In genomic region chr5:140276779-140277178, GRCm38 (mm10) we compare ENCODE assay signal across 19 mouse cellular contexts. TPM values are rescaled to one million over a fixed set of nuclear protein-coding genes. Genes with fewer than 3 reads are reported as not detected.
DNase-seq lines count a peak whose midpoint lies in the region; ATAC-seq and TF ChIP-seq lines count a peak whose summit lies in the region.
"Had no signal": no experiment of that assay in that cellular context is flagged by ENCODE, and none has a peak within 500 bp of the region (broad histone marks: within the 10 kb centered on the region; RNA-seq: fewer than 3 reads in every experiment).

No protein-coding gene starts in this region.

- peaks cover 12% of the 10 kb centered on the region; the same call in 1 of the 2 replicates for H3K36me3 ChIP-seq in forebrain, embryonic 13.5 days (ENCODE audit: poor library complexity, severe bottlenecking)
- H3K36me3 ChIP-seq in forebrain, embryonic 11.5 days (ENCODE audit: control insufficient read depth, insufficient read depth, low read length) = no peaks in the 10 kb centered on the region
- no peaks in the 10 kb centered on the region for H3K36me3 ChIP-seq in forebrain, postnatal 0 days (ENCODE audit: insufficient read depth)

- no peaks in the 10 kb centered on the region for H3K9me3 ChIP-seq in forebrain, embryonic 13.5 days (replicated peaks)
- no peaks in the 10 kb centered on the region for H3K9me3 ChIP-seq in forebrain, embryonic 11.5 days (ENCODE audit: control insufficient read depth, low read length)
- H3K9me3 ChIP-seq in forebrain, postnatal 0 days (ENCODE audit: low read length) = no peaks in the 10 kb centered on the region
- H3K9me3 ChIP-seq: embryonic facial prominence, embryonic 13.5 days; heart, embryonic 13.5 days; hindbrain, embryonic 12.5 days had no signal

- DNase-seq in forebrain, embryonic 11.5 days (ENCODE audit: low spot score) = no peak
- peak; percentile 41 to 47 for DNase-seq in layer of hippocampus, adult 2 months (ENCODE audit: low spot score in 2 of 2)
- DNase-seq in layer of hippocampus, adult 11-12 months (ENCODE audit: low spot score) = no peak
- DNase-seq in brain, adult 2 months (ENCODE audit: low read depth, low spot score) = peak; percentile 50
- no peak for DNase-seq in forebrain, postnatal 0 days
- DNase-seq in cerebellum, postnatal 36 days = no peak
- DNase-seq: adrenal gland, postnatal 14 days; cerebellum, adult 8-10 months; cerebellum, postnatal 14 days; gastrocnemius, postnatal 36 days; heart, adult 11 months; heart, postnatal 4 days had no signal

- no peaks in the 10 kb centered on the region for H3K27me3 ChIP-seq in forebrain, embryonic 13.5 days
- H3K27me3 ChIP-seq in forebrain, embryonic 11.5 days (ENCODE audit: control insufficient read depth, insufficient read depth, low read length) = no peaks in the 10 kb centered on the region
- H3K27me3 ChIP-seq in forebrain, postnatal 0 days (ENCODE audit: insufficient read depth, low read length) = no peaks in the 10 kb centered on the region
- H3K27me3 ChIP-seq: embryonic facial prominence, embryonic 13.5 days; hindbrain, embryonic 12.5 days had no signal

- peak overlapping the region; percentile 51; the same call in 1 of the 2 replicates for H3K27ac ChIP-seq in forebrain, embryonic 13.5 days
- H3K27ac ChIP-seq in forebrain, embryonic 11.5 days (ENCODE audit: low read depth, low read length) = no peak overlapping the region
- peak overlapping the region; percentile 85 for H3K27ac ChIP-seq in layer of hippocampus, adult 2 months
- no peak overlapping the region for H3K27ac ChIP-seq in forebrain, postnatal 0 days (ENCODE audit: low read depth, low read length)
- H3K27ac ChIP-seq: embryonic facial prominence, embryonic 13.5 days; heart, embryonic 13.5 days; hindbrain, embryonic 12.5 days had no signal

- no peak for TF ChIP-seq CTCF in layer of hippocampus, adult 2 months (conservative IDR thresholded peaks at IDR 0.05)
- TF ChIP-seq CTCF in forebrain, postnatal 0 days (IDR thresholded peaks at IDR 0.05; ENCODE audit: low read depth) = no peak

- H3K4me2 ChIP-seq in forebrain, embryonic 13.5 days = no peak overlapping the region
- H3K4me2 ChIP-seq in forebrain, embryonic 11.5 days (ENCODE audit: low read depth, low read length, severe bottlenecking) = no peak overlapping the region
- H3K4me2 ChIP-seq in forebrain, postnatal 0 days (ENCODE audit: low read depth) = no peak overlapping the region
- H3K4me2 ChIP-seq: embryonic facial prominence, embryonic 13.5 days; heart, embryonic 13.5 days; hindbrain, embryonic 12.5 days had no signal

- WGBS in forebrain, embryonic 13.5 days = 84% methylated on average over 6 of the region's 6 CpGs
- WGBS in forebrain, embryonic 11.5 days = 86% methylated on average over 6 of the region's 6 CpGs
- 59% methylated on average over 6 of the region's 6 CpGs for WGBS in forebrain, postnatal 0 days

- H3K4me1 ChIP-seq in forebrain, embryonic 13.5 days = peaks cover 10% of the 10 kb centered on the region; the same call in 1 of the 2 replicates
- no peaks in the 10 kb centered on the region for H3K4me1 ChIP-seq in forebrain, embryonic 11.5 days (replicated peaks; ENCODE audit: control insufficient read depth, insufficient read depth, low read length)
- no peaks in the 10 kb centered on the region for H3K4me1 ChIP-seq in forebrain, postnatal 0 days (ENCODE audit: insufficient read depth)
- H3K4me1 ChIP-seq: heart, embryonic 13.5 days; hindbrain, embryonic 12.5 days had no signal

- no peak overlapping the region for H3K4me3 ChIP-seq in forebrain, embryonic 13.5 days
- H3K4me3 ChIP-seq in forebrain, embryonic 11.5 days (ENCODE audit: low read depth, low read length) = no peak overlapping the region
- H3K4me3 ChIP-seq in layer of hippocampus, adult 2 months = no peak overlapping the region
- H3K4me3 ChIP-seq in forebrain, postnatal 0 days (ENCODE audit: low read depth, low read length) = no peak overlapping the region
- H3K4me3 ChIP-seq: embryonic facial prominence, embryonic 13.5 days; heart, embryonic 13.5 days; hindbrain, embryonic 12.5 days had no signal

- no peak for ATAC-seq in forebrain, embryonic 13.5 days
- ATAC-seq in forebrain, embryonic 11.5 days (replicated peaks; ENCODE audit: low FRiP score) = no peak
- ATAC-seq in forebrain, postnatal 0 days = peak; percentile 78
- ATAC-seq: hindbrain, embryonic 16.5 days; inflammation-experienced regulatory T-cells, adult 6 months; intestine, postnatal 0 days had no signal

- H3K9ac ChIP-seq in forebrain, embryonic 13.5 days = no peak overlapping the region
- H3K9ac ChIP-seq in forebrain, embryonic 11.5 days (ENCODE audit: low read length) = no peak overlapping the region
- H3K9ac ChIP-seq in forebrain, postnatal 0 days = no peak overlapping the region
- H3K9ac ChIP-seq: embryonic facial prominence, embryonic 13.5 days; heart, embryonic 13.5 days; hindbrain, embryonic 12.5 days had no signal

RNA-seq across cellular contexts. Expression of gene Mad1l1, which starts 44.6 kb away (rescaled TPM):
- 43.1 and 44.5 TPM in 2 replicates for polyA plus RNA-seq in forebrain, embryonic 13.5 days (2015; fragmentation: Nextera tagmentation; extraction: Ambion mirVana)
- polyA plus RNA-seq in forebrain, embryonic 11.5 days (2014; fragmentation: Nextera tagmentation; extraction: Ambion mirVana) = 52.7 and 53.8 TPM in 2 replicates
- total RNA-seq in layer of hippocampus, adult 2 months (2021) = 10 to 100 TPM; 14.3 to 18.1 TPM
- 21.3 and 22.8 TPM in 2 replicates for total RNA-seq in forebrain, postnatal 0 days (2014; rRNA removed)
- polyA plus RNA-seq in forebrain, postnatal 0 days (2015; fragmentation: Nextera tagmentation; extraction: Ambion mirVana) = 26.7 and 29.5 TPM in 2 replicates

RNA-seq across cellular contexts. Expression of gene Nudt1, which starts 44.7 kb away (rescaled TPM):
- polyA plus RNA-seq in forebrain, embryonic 13.5 days (2015; fragmentation: Nextera tagmentation; extraction: Ambion mirVana) = 35.7 and 37.8 TPM in 2 replicates
- 42.2 and 51.2 TPM in 2 replicates for polyA plus RNA-seq in forebrain, embryonic 11.5 days (2014; fragmentation: Nextera tagmentation; extraction: Ambion mirVana)
- total RNA-seq in layer of hippocampus, adult 2 months (2021) = 1 to 10 TPM; 3.7 to 3.8 TPM
- total RNA-seq in forebrain, postnatal 0 days (2014; rRNA removed) = 5.6 and 11.4 TPM in 2 replicates
- 13.5 and 14.7 TPM in 2 replicates for polyA plus RNA-seq in forebrain, postnatal 0 days (2015; fragmentation: Nextera tagmentation; extraction: Ambion mirVana)

RNA-seq across cellular contexts. Expression of gene Mrm2, which starts 54.9 kb away (rescaled TPM):
- polyA plus RNA-seq in forebrain, embryonic 13.5 days (2015; fragmentation: Nextera tagmentation; extraction: Ambion mirVana) = 20.8 and 21.8 TPM in 2 replicates
- 21.0 and 22.3 TPM in 2 replicates for polyA plus RNA-seq in forebrain, embryonic 11.5 days (2014; fragmentation: Nextera tagmentation; extraction: Ambion mirVana)
- 10 to 100 TPM in 1 of 2 experiments, 1 to 10 TPM in 1; 9.1 to 10.0 TPM for total RNA-seq in layer of hippocampus, adult 2 months (2021)
- 16.0 and 16.2 TPM in 2 replicates for total RNA-seq in forebrain, postnatal 0 days (2014; rRNA removed)
- polyA plus RNA-seq in forebrain, postnatal 0 days (2015; fragmentation: Nextera tagmentation; extraction: Ambion mirVana) = 14.8 and 15.9 TPM in 2 replicates

Comparison
In these comparisons a context has a peak if more than half of its experiments do, and no peak if none do; other contexts are left out.
1. H3K27ac ChIP-seq: peak in forebrain, embryonic 13.5 days (single experiment) and layer of hippocampus, adult 2 months (single experiment); none in forebrain, embryonic 11.5 days (single experiment) and forebrain, postnatal 0 days (single experiment).
2. DNase-seq: peak in layer of hippocampus, adult 2 months (2 of 2) and brain, adult 2 months (single experiment); none in forebrain, embryonic 11.5 days (single experiment), layer of hippocampus, adult 11-12 months (single experiment), forebrain, postnatal 0 days (single experiment) and cerebellum, postnatal 36 days (0 of 2).